Mouse (Mus musculus) yolk sac, embryonic 10.5 days (tissue): ENCODE measurements around the gene Nbl1.

ENCODE experiments used
- DNase-seq: peaks from one replicate; pipeline ENCODE4 v3.0.0-alpha.2; 2017; ENCODE audit warnings: low spot score

Nbl1 gene

GRCm38 (mm10) chr4:139100326-139100725 lies 7.5 kb upstream of the Nbl1 start:
- DNase-seq: no peak

DNA sequence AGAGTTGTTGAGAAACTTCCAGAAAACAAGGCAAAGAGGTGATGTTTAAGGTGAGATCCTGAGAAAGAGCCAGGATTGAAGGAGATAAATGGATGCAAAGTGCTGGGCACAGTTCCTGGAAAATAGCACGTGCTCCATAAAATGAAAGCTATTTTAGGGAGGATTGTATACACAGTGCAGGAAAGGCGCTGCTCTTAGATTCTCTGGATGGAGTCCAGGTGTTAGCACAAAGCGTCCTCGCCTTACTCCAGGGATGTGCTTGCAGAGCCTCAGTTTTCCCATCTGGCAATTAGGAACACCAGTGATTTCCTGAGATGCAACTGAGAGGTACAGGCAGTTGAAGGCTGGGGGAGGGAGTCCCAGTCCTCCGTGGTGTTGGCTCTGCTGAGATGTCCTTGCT lies 3.4 kb upstream of the Nbl1 start:
- DNase-seq: no peak

DNA sequence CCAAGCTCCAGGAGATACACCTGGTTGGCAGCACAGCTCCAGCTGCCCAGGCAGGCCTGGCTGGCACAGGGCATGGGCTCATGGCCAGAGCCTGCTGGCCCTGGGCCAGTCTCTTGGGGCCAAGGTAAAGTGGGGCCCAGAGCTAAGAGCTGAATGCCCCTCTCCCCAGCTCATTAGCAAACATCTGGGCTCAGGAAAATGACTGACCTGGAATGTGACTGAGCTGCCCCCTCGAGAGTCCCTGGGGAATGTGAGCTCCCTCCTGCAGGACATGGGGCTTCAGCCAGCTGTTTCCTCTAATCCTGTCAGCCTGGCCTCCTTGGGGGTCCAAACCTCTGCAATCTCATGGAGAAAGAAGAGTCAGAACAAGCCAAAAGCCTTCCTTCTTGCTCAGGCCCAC lies 2.6 kb upstream of the Nbl1 start:
- DNase-seq: no peak

GRCm38 (mm10) chr4:139093196-139093530 lies 370 bp upstream of the Nbl1 start:
- no peak for DNase-seq

- no peak for DNase-seq
Measured at GRCm38 (mm10) chr4:139091478-139092355, 1.1 kb downstream of the Nbl1 start.

GRCm38 (mm10) chr4:139091066-139091465 lies 1.7 kb downstream of the Nbl1 start:
- DNase-seq: no peak

- no peak for DNase-seq
Measured at GRCm38 (mm10) chr4:139090303-139090940, 2.4 kb downstream of the Nbl1 start.

- no peak for DNase-seq
Measured at GRCm38 (mm10) chr4:139088982-139089671, 3.7 kb downstream of the Nbl1 start.

- DNase-seq: no peak
Measured at GRCm38 (mm10) chr4:139086984-139087383, 5.8 kb downstream of the Nbl1 start.

- DNase-seq: peak; percentile 60
Measured at GRCm38 (mm10) chr4:139086037-139086436, 6.8 kb downstream of the Nbl1 start.

GRCm38 (mm10) chr4:139085337-139085736 lies 7.5 kb downstream of the Nbl1 start:
- no peak for DNase-seq

- DNase-seq: no peak
Measured at GRCm38 (mm10) chr4:139082790-139083564, 9.8 kb downstream of the Nbl1 start.

DNA sequence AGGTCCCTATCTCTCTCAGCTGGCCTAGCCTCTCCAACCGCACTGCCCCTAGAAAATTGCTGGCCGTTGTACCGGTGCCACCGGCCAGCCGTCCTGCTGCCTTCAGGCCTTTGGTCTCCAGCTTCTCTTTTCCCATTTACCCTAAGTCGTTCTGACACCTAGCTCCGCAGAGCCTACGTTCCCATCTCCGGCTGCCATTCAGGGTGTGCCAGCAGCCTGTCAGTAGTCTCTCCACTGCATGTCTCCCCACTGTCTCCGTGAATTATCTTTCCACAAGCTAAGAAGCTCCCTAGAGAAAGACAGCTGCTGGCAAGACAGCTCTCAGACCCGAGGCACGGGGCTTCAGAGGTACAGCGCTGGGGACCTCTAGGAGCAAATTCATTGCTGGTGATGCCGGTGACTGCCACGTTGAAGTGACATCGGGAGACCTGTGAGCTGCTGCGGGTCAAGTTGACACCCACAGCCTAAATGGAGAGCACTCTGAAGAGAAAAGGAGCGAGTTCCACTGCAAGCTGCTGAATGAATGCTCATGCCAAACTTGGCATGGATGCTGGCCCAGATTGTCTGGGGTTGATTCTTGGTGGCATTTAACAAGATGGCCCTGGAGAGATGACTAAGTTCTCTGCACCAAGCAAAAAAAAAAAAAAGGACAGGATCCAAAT lies 11.4 kb downstream of the Nbl1 start:
- no peak for DNase-seq

DNA sequence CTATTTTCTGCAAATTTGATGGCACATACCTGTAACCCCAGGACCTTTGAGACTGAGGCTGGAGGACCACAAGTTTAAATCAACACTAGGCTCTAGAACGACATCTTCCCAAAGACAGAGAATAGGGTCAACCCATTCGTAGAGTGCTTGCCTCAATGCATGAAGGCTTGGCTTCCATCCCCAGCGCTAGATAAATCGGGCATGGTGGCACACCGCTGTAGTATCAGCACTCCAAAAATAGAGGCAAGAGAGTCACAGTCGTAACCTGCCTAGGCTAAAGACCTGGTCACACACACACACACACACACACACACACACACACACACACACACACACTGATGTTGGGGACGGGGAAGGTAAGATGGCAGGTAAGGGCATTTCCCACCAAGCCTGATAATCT lies 12.5 kb downstream of the Nbl1 start:
- no peak for DNase-seq

DNA sequence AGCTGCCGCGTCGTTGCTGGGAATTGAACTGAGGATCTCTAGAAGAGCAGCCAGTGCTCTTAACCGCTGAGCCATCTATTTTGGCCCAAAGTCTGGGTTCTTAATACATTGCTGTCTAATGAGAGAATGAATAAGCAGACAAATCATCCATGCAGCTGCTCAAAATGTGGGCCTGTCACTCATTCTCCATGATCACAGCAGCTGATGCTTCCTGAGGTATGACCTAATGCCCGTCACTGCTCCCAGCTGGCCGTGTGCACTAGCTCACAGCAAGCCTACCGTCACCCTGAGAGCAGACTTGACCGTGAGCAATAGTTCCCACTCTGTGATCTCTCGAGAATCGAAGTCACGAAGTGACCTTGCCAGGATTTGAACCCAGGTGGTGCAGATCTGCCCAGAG lies 13.4 kb downstream of the Nbl1 start:
- no peak for DNase-seq

- DNase-seq: no peak
Measured at GRCm38 (mm10) chr4:139078726-139079125, 14.1 kb downstream of the Nbl1 start.

DNA sequence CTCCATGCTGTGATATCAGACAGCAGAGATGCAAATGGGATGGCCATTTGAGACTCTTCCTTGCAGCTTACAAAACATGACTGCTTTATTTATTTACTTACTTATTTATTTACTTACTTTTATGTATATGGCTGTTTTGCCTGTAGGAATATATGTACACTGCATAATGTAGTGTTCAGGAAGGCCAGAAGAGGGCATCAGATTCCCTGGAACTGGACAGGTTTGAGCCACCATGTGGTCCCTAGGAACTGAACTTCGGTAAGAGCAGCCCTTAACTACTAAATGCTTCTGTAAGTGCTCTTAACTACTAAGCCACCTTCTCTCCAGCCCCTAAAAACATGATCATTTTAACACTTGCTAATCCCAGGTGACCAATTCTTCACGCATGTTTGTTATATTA lies 14.5 kb downstream of the Nbl1 start:
- no peak for DNase-seq

GRCm38 (mm10) chr4:139075915-139076314 lies 16.9 kb downstream of the Nbl1 start:
- DNase-seq: no peak

DNA sequence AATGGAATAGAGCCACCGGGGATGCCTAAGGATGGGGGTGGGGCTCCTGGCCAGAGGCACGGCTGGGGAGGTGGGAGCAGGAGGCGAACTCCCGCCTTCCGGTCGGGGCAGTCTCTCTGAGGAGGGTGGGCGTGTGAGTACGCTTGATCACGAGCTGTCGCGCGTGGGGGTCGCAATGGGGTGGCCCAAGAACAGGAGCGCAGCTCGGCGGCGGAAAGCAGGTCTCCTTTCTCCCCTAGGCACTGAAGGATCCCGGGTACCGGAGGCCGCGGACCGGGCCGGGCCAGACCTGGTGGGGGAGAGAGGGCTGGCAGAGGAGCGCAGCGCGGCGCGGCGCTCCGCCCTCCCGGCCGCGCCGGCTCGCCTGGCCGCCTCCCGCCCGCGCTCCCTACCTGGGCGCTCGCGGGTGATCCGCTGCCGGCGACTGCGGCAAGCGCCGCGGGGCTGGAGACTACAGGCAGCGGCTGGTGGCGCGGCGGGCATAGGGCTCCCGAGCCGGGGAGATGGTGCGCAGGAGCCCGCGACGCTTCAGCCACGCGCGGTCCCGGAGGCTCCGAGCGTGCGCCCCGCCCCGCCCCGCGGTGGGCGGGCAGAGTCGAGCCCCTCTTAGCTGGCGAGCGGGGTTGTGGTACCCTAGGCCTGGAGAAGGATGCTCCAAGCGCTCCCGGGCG lies 17.6 kb downstream of the Nbl1 start, which contains the start of gene Htr6:
Gene Htr6 (minus strand): TSS at position 530 of the 671 bp plus-strand sequence.
- no peak for DNase-seq

- no peak for DNase-seq
Measured at GRCm38 (mm10) chr4:139074060-139074459, 18.7 kb downstream of the Nbl1 start.

- DNase-seq: no peak
Measured at GRCm38 (mm10) chr4:139068287-139068686, 24.5 kb downstream of the Nbl1 start.
